Mouse (Mus musculus) left cerebral cortex, postnatal 10 days (tissue): ENCODE results near the gene Vmn1r85. TPM values are rescaled to one million over a fixed set of nuclear protein-coding genes. Genes with fewer than 3 reads are reported as not detected.
A peak's percentile ranks its signal among the peaks of the same experiment; 100 is the strongest.
"Not testable (repeated sequence)": the region's sequence is repeated elsewhere in the genome, so short reads cannot be mapped to it uniquely, and the experiment has no call there.

Source experiments
- DNase-seq, 2 experiments: peaks; one replicate each; pipeline ENCODE4 v3.0.0; 2021 to 2022; ENCODE audit warnings: low spot score in 2 of 2, mixed read lengths in 1 of 2; ENCODE audit errors: extremely low spot score in 1 of 2
- intact Hi-C: fragments of 180-260 bp; cut with DNase I; formaldehyde crosslinking; loops from one replicate; pipeline ENCODE4 v1.15.1; 2025
- total RNA-seq, 2 experiments: library from RNA; stranded (reverse); gene quantifications; 2 replicates each; pipeline ENCODE4 v1.2.3; 2021

Gene Vmn1r85
- total RNA-seq = under 1 TPM in 1 of 2 experiments, not detected in 1; 0.06 TPM

GRCm38 (mm10) chr7:13095073-13095472 lies at the start of gene Vmn1r85:
Gene Vmn1r85 (minus strand): TSS chr7:13095173.
- intact Hi-C loops = no loop called here
- DNase-seq = no peak

- DNase-seq = no peak
Measured at GRCm38 (mm10) chr7:13140057-13140456, 45.1 kb upstream of the Vmn1r85 start, which contains the start of gene Vmn1r87. Gene Vmn1r87 (minus strand): TSS chr7:13140157.

DNA sequence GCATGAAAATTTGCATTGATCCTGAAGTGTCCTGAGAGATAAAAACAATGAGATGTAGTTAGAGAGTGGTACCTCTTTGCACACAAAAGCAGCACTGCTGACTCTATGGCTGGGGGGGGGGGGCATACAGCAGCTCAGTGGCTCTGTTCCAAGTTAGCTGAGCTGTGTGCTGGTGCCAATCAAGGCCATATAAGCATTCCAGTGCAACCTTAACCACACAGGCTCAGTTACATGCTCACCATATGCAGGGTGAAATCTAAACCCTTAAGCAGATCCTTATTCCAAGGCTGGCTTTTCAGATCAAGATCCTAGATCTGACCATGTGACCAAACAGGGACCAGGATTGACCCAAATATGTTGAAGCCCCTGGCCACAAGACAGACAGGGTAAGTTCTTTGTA lies 42.4 kb upstream of the Vmn1r85 start:
- no peak for DNase-seq
- intact Hi-C loops = no loop called here

More at GRCm38 (mm10) chr7:13140057-13140456, 45.1 kb upstream of the Vmn1r85 start, which contains the start of gene Vmn1r87:
- intact Hi-C loops = no loop called here

DNA sequence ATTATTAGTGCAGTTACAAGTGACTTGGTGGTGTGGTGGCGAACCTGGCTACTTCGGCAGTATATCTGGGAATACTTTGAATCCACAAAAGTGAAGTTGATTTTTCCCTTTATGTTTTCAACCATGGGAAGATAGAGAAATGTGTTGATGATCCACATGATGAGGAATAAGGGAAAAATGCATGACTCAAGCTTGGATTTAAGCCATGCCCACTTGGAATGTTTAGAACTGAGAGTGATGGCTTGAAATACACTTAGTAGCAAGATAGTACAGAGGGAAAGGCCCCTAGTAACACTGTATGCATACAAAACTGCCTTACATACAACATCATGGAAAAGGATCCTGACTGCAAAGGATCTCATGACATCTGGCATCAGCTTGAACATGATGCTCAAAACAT lies 36.9 kb upstream of the Vmn1r85 start:
- intact Hi-C loops = no loop called here
- no peak for DNase-seq

GRCm38 (mm10) chr7:13123554-13124153 lies 28.7 kb upstream of the Vmn1r85 start:
- intact Hi-C loops = not testable (repeated sequence)
- DNase-seq = peak in 1 of 2 experiments; percentile 0

DNA sequence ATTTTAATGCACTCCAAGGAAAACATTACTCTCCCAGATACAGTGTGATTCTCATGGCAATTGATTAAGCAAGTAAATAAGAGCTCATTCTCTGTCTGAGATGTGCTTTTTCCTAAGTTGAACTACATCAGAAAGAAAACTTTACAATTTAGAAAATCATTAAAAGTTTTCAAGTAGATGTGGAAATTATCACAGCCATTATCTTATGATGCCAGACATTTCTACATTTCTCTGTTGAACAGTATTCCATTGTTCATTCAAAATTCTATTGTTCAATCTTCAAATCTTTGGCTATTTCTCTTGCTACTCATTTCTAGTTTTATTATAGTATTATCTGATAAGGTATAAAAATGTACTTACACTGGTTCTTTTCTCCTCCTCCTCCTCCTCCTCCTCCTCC lies 24.8 kb upstream of the Vmn1r85 start, which contains the start of gene Vmn1r86:
Gene Vmn1r86 (minus strand): TSS at position 101 of the 400 bp plus-strand sequence.
- DNase-seq = no peak
- intact Hi-C loops = no loop called here

DNA sequence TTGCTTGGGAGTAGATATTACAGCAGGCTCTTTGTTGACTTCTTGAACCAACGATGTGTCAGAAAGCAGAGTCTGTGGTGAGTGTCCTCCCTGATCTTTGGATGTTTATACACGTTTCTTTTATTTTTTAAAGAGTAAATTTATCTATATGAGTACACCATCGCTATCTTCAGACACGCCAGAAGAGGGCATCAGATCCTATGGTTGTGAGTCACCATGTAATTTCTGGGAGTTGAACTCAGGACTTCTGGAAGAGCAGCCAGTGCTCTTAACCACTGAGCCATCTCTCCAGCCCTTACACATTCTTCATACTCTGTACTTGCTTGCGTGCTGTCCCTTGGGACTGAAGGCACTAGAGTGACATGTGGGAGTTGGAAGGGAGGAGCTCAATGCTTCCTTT lies 22.7 kb downstream of the Vmn1r85 start:
- no peak for DNase-seq
- intact Hi-C loops = no loop called here

GRCm38 (mm10) chr7:13063399-13063798 lies 31.6 kb downstream of the Vmn1r85 start:
- intact Hi-C loops, DNase-seq: not testable (repeated sequence)

DNA sequence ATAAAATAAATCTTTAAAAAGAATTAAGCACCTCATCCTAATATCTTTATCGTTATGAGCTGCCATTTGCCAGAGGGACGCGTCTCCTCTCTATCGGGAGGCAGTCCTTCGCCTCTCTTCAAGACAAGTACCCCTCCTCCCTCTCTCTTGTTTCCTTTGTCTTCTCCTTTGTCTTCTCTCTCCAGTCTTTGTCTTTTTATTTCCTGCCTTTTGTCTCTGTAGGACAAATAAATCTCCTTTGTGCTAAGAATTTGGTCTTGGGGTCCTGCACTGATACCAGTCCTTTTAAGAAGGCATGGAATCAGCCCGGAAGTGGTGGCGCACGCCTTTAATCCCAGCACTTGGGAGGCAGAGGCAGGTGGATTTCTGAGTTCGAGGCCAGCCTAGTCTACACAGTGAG lies 35.4 kb downstream of the Vmn1r85 start:
- intact Hi-C loops = loop anchor here (5.0 kb wide), 1 partner anchor 228 kb away; no protein-coding TSS in a partner anchor
- DNase-seq = no peak

DNA sequence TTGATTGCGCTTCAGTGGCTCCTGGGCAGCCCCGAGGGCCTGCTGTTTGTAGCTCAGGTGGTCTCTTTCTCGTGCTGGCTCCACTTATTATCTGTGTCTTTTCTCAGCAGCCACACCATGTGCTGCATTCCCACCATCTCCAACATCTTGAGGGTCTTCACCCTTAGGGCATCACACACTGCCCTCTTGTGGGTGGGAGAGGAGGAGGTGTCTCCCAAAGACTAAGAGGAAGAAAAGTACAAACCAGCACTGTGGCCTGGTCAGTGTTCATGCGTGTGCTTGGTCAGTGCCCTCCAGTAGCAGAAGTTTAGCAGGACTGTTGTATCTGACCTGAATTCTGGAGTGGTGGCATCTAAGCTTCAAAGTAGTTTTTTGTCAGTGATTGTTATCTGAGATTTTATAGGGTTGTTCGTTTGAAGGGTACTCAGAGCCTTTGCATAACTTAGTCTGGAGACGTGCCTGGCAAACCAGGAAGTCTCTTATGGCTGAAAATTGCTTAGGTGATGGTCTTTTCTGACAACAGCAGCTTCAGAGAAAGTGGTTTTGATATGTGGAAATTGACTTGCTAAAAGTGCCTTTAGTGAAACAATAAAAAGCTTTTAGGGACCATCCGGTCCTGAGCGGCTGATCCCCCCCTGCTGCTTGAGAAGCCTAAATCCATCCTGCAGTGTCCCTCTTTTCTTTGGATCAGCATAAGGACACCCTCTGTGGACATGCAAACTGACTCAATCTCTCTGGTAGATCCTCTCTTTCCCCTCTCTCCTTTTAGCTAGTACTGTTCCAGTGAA lies 37.9 kb downstream of the Vmn1r85 start:
- intact Hi-C loops = loop anchor here (5.0 kb wide), 1 partner anchor 230 kb away; no protein-coding TSS in a partner anchor
- DNase-seq = no peak

GRCm38 (mm10) chr7:13054287-13055010 lies 40.5 kb downstream of the Vmn1r85 start, which contains the start of gene Mzf1:
Gene Mzf1 (minus strand): TSS chr7:13054764.
- peak; percentile 98 for DNase-seq
- intact Hi-C loops = loop anchor here (5.0 kb wide), 1 partner anchor 233 kb away; no protein-coding TSS in a partner anchor

DNA sequence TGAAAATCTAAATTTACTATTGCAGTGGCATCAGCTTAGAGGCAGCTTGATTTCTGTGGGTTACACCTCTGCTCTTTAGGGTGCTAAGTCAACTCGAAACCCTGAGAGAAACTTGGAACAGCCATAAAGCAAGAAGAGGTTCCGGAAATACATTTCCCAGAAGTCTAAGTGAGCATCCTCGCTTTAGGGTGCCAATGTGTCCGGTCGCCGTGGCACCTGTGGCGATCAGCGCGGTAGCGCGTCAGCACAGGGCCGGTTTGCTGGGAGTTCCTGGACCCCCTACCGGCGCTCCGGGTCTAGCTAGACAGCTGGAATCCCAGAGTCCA lies 41.0 kb downstream of the Vmn1r85 start:
- intact Hi-C loops = no loop called here
- DNase-seq = no peak

DNA sequence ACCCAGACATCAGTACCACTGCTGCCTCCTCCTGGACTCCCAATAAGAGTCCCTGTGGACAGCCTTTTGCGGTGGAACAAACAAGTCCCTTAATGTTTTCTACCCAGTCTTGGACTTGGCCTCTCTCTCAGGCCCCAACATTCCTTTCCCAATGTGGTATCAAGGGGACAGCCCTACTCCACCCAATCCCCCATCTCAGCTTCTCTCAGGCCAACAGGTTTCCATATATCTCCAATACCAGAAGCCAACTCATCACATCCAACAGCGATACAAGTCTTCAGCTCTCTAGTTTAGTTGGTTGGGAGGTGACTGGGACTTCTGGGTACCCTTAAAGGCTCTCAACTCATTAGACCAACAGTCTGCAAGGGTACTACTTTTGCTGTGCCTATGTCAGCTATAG lies 41.5 kb downstream of the Vmn1r85 start:
- intact Hi-C loops = no loop called here
- peak in 1 of 2 experiments; percentile 2 for DNase-seq

GRCm38 (mm10) chr7:13053001-13053400 lies 42.0 kb downstream of the Vmn1r85 start:
- intact Hi-C loops = no loop called here
- DNase-seq = peak in 1 of 2 experiments; percentile 26

GRCm38 (mm10) chr7:13046084-13046483 lies 48.9 kb downstream of the Vmn1r85 start:
- intact Hi-C loops = no loop called here
- DNase-seq = peak; percentile 4 to 57

- intact Hi-C loops = loop anchor here (5.0 kb wide), 1 partner anchor 37 kb away; no protein-coding TSS in a partner anchor
- peak; percentile 7 to 50 for DNase-seq
Measured at GRCm38 (mm10) chr7:13044254-13044625, 50.7 kb downstream of the Vmn1r85 start.

- peak; percentile 15 to 76 for DNase-seq
- intact Hi-C loops = loop anchor here (5.0 kb wide), 1 partner anchor 36 kb away; no protein-coding TSS in a partner anchor
Measured at GRCm38 (mm10) chr7:13043445-13044253, 51.3 kb downstream of the Vmn1r85 start.

DNA sequence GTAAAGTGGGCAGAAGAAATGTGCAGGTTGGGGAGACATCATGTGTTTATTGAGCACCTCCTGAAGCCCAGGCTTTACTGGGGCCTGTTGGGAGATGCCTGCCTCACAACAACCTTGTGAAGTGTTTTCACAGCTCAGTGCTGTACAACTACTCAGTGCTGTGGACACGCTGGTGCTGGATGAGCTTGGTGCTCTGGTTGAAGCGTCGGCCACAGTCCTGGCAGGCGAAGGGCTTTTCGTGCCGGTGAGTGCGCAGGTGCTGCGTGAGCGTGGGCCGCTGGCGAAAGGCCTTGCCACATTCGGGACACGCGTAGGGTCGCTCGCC lies 51.9 kb downstream of the Vmn1r85 start:
- DNase-seq = peak in 1 of 2 experiments; percentile 7
- intact Hi-C loops = loop anchor here (5.0 kb wide), 1 partner anchor 36 kb away; no protein-coding TSS in a partner anchor
